In genomic region chr1:44022656-44023055, GRCm38 (mm10) we compare ENCODE assay signal across 19 mouse cellular contexts. TPM values are rescaled to one million over a fixed set of nuclear protein-coding genes. Genes with fewer than 3 reads are reported as not detected.
"Had no signal": no experiment of that assay in that cellular context is flagged by ENCODE, and none has a peak within 500 bp of the region (broad histone marks: within the 10 kb centered on the region; RNA-seq: fewer than 3 reads in every experiment).

No protein-coding gene starts in this region.

- H3K9ac ChIP-seq: liver, postnatal 0 days; lung, embryonic 15.5 days; midbrain, embryonic 13.5 days; neural tube, embryonic 12.5 days had no signal

- H3K27ac ChIP-seq: lung, embryonic 15.5 days; macrophage; midbrain, embryonic 13.5 days; neural tube, embryonic 12.5 days had no signal

- ATAC-seq: liver, postnatal 0 days; lung, postnatal 0 days; midbrain, embryonic 13.5 days; midbrain, embryonic 16.5 days had no signal

- H3K9me3 ChIP-seq: lung, embryonic 15.5 days; megakaryocyte, embryonic 14.5 days; midbrain, embryonic 13.5 days; neural tube, embryonic 12.5 days had no signal

- H3K4me1 ChIP-seq: lung, embryonic 15.5 days; megakaryocyte, embryonic 14.5 days; midbrain, embryonic 13.5 days; neural tube, embryonic 12.5 days had no signal

- H3K27me3 ChIP-seq: lung, embryonic 15.5 days; midbrain, embryonic 13.5 days; neural tube, embryonic 12.5 days had no signal

- H3K36me3 ChIP-seq: lung, embryonic 15.5 days; midbrain, embryonic 13.5 days; neural tube, embryonic 12.5 days had no signal

- H3K4me3 ChIP-seq: lung, embryonic 15.5 days; megakaryocyte, embryonic 14.5 days; midbrain, embryonic 13.5 days; neural tube, embryonic 12.5 days had no signal

- DNase-seq: liver, postnatal 0 days; lung, adult 2 months; lung, postnatal 14 days; lung, postnatal 36 days; right cerebral cortex, postnatal 14 days; spleen, adult 18-20 months; thymus, adult 18-20 months; thymus, postnatal 14 days; thymus, postnatal 36 days had no signal

- H3K4me2 ChIP-seq: lung, embryonic 15.5 days; midbrain, embryonic 11.5 days; midbrain, embryonic 13.5 days; neural tube, embryonic 12.5 days had no signal

RNA-seq across cellular contexts. Expression of gene Mettl21c, which starts 2.8 kb away (rescaled TPM):
- total RNA-seq: megakaryocyte progenitor cell, adult 5-6 weeks had no signal
- polyA plus RNA-seq: lung, adult 2 months; macrophage; small intestine, adult 2 months had no signal

RNA-seq across cellular contexts. Expression of gene Gm8251, which starts 39.1 kb away (rescaled TPM):
- polyA plus RNA-seq: lung, adult 2 months; lung, postnatal 0 days; macrophage; midbrain, embryonic 16.5 days; small intestine, adult 2 months had no signal
